9 mouse cellular contexts compared by ENCODE assay signal in genomic region chr10:30718703-30719340, GRCm38 (mm10).
A peak's percentile ranks its signal among the peaks of the same experiment; 100 is the strongest.
DNase-seq lines count a peak whose midpoint lies in the region; ATAC-seq and TF ChIP-seq lines count a peak whose summit lies in the region.
"Had no signal": no experiment of that assay in that cellular context is flagged by ENCODE, and none has a peak within 500 bp of the region (broad histone marks: within the 10 kb centered on the region; RNA-seq: fewer than 3 reads in every experiment).

No protein-coding gene starts in this region.

- H3K4me3 ChIP-seq in embryonic facial prominence, embryonic 11.5 days (ENCODE audit: low read depth, low read length): no peak overlapping the region
- H3K4me3 ChIP-seq in heart, embryonic 16.5 days (ENCODE audit: low read length): no peak overlapping the region
- H3K4me3 ChIP-seq in lung, postnatal 0 days (ENCODE audit: low read depth, low read length): no peak overlapping the region
- H3K4me3 ChIP-seq: lung, embryonic 15.5 days had no signal

- H3K27ac ChIP-seq in embryonic facial prominence, embryonic 11.5 days (replicated peaks; ENCODE audit: low read depth, low read length): no peak overlapping the region
- no peak overlapping the region for H3K27ac ChIP-seq in heart, embryonic 16.5 days (ENCODE audit: low read length)
- no peak overlapping the region for H3K27ac ChIP-seq in lung, postnatal 0 days (ENCODE audit: low read length)
- H3K27ac ChIP-seq: lung, embryonic 15.5 days had no signal

- no peak for DNase-seq in frontal cortex, postnatal 25 days (ENCODE audit: low spot score in 2 of 2)
- DNase-seq in adrenal gland, adult 8-10 months: peak; percentile 28
- DNase-seq in embryonic facial prominence, embryonic 11.5 days (ENCODE audit: low spot score): peak; percentile 82
- DNase-seq in kidney, postnatal 10 days: peak; percentile 46
- peak; percentile 91 for DNase-seq in lung, postnatal 0 days (ENCODE audit: low spot score)
- peak; percentile 81 for DNase-seq in retina, embryonic 14.5 days (ENCODE audit: low spot score)

- no peaks in the 10 kb centered on the region for H3K9me3 ChIP-seq in embryonic facial prominence, embryonic 11.5 days (replicated peaks; ENCODE audit: control insufficient read depth, low read length)
- H3K9me3 ChIP-seq in heart, embryonic 16.5 days (replicated peaks; ENCODE audit: control insufficient read depth, low read length): no peaks in the 10 kb centered on the region
- H3K9me3 ChIP-seq in lung, postnatal 0 days (ENCODE audit: low read length): no peaks in the 10 kb centered on the region
- H3K9me3 ChIP-seq: lung, embryonic 15.5 days had no signal

- no peaks in the 10 kb centered on the region for H3K36me3 ChIP-seq in embryonic facial prominence, embryonic 11.5 days (replicated peaks; ENCODE audit: control insufficient read depth, insufficient read depth, low read depth, low read length)
- peaks cover 9% of the 10 kb centered on the region for H3K36me3 ChIP-seq in heart, embryonic 16.5 days (ENCODE audit: control insufficient read depth, insufficient read depth)
- no peaks in the 10 kb centered on the region for H3K36me3 ChIP-seq in lung, postnatal 0 days (ENCODE audit: insufficient read depth, low read length)
- H3K36me3 ChIP-seq: lung, embryonic 15.5 days had no signal

- H3K4me2 ChIP-seq in embryonic facial prominence, embryonic 11.5 days (ENCODE audit: low read depth, low read length): no peak overlapping the region
- H3K4me2 ChIP-seq in heart, embryonic 16.5 days (ENCODE audit: low read depth, low read length): 0 out of 2 replicates have a peak overlapping the region, but pooled peaks have one; percentile 5
- no peak overlapping the region for H3K4me2 ChIP-seq in lung, postnatal 0 days (replicated peaks; ENCODE audit: low read depth, low read length)
- H3K4me2 ChIP-seq: lung, embryonic 15.5 days had no signal

- TF ChIP-seq EP300 in lung, postnatal 0 days (IDR thresholded peaks at IDR 0.05): no peak

- ATAC-seq in frontal cortex, adult (ENCODE audit: low TSS enrichment): peak; percentile 68
- no peak; the same call in 1 of the 2 replicates for ATAC-seq in embryonic facial prominence, embryonic 11.5 days (replicated peaks; ENCODE audit: insufficient number of reproducible peaks, low FRiP score, low TSS enrichment, low read depth)
- peak; percentile 67 for ATAC-seq in heart, embryonic 16.5 days (replicated peaks; ENCODE audit: extremely low read depth, insufficient read depth, low FRiP score)
- ATAC-seq in lung, postnatal 0 days: peak; percentile 82

- 28% methylated on average over 4 of the region's 4 CpGs for WGBS in embryonic facial prominence, embryonic 11.5 days
- WGBS in heart, embryonic 16.5 days: 23% methylated on average over 4 of the region's 4 CpGs
- WGBS in lung, postnatal 0 days: 21% methylated on average over 4 of the region's 4 CpGs

- peak; percentile 97 for TF ChIP-seq CTCF in lung, postnatal 0 days (IDR thresholded peaks at IDR 0.05)

- no peak overlapping the region for H3K9ac ChIP-seq in embryonic facial prominence, embryonic 11.5 days (replicated peaks; ENCODE audit: low read length)
- H3K9ac ChIP-seq in heart, embryonic 16.5 days (ENCODE audit: low read length): no peak overlapping the region
- H3K9ac ChIP-seq in lung, postnatal 0 days (replicated peaks; ENCODE audit: low read depth): no peak overlapping the region
- H3K9ac ChIP-seq: lung, embryonic 15.5 days had no signal

- no peaks in the 10 kb centered on the region for H3K27me3 ChIP-seq in embryonic facial prominence, embryonic 11.5 days (ENCODE audit: control insufficient read depth, insufficient read depth, low read length)
- H3K27me3 ChIP-seq in heart, embryonic 16.5 days (ENCODE audit: control insufficient read depth, insufficient read depth, low read length): no peaks in the 10 kb centered on the region
- H3K27me3 ChIP-seq in lung, postnatal 0 days (replicated peaks; ENCODE audit: insufficient read depth, low read length): no peaks in the 10 kb centered on the region
- H3K27me3 ChIP-seq: lung, embryonic 15.5 days had no signal

- no peaks in the 10 kb centered on the region for H3K4me1 ChIP-seq in embryonic facial prominence, embryonic 11.5 days (ENCODE audit: control insufficient read depth, insufficient read depth, low read length)
- no peaks in the 10 kb centered on the region for H3K4me1 ChIP-seq in heart, embryonic 16.5 days (ENCODE audit: control insufficient read depth, insufficient read depth, low read length)
- H3K4me1 ChIP-seq in lung, postnatal 0 days (ENCODE audit: insufficient read depth, low read depth, low read length): no peaks in the 10 kb centered on the region
- H3K4me1 ChIP-seq: lung, embryonic 15.5 days had no signal

Comparison
In these comparisons a context has a peak if more than half of its experiments do, and no peak if none do; other contexts are left out.
1. DNase-seq: peak in adrenal gland, adult 8-10 months (single experiment), embryonic facial prominence, embryonic 11.5 days (single experiment), kidney, postnatal 10 days (single experiment), lung, postnatal 0 days (single experiment) and retina, embryonic 14.5 days (single experiment); none in frontal cortex, postnatal 25 days (0 of 2).